Mouse (Mus musculus) embryonic facial prominence, embryonic 11.5 days (tissue): ENCODE results near the gene Kptn. TPM values are rescaled to one million over a fixed set of nuclear protein-coding genes. Genes with fewer than 3 reads are reported as not detected.

ENCODE experiments used
- ATAC-seq: fragments of 200-750 bp; cut with Nextera tagmentation; replicated peaks from 2 replicates; pipeline ENCODE4 v1.8.0; 2017; ENCODE audit warnings: low read depth; ENCODE audit not compliant: insufficient number of reproducible peaks, low FRiP score, low TSS enrichment
- DNase-seq: peaks from one replicate; pipeline ENCODE4 v3.0.0-alpha.2; 2015; ENCODE audit warnings: low spot score
- H3K27ac ChIP-seq: fragments of 300-500 bp; sonication (generic); replicated peaks from 2 replicates; pipeline ENCODE4 v1.5.1; 2014; ENCODE audit warnings: mild to moderate bottlenecking, low read depth, low read length, control low read depth
- H3K27me3 ChIP-seq: fragments of 300-500 bp; sonication (generic); 2 replicates; pipeline ENCODE4 v1.6.1; 2014; ENCODE audit warnings: mild to moderate bottlenecking, low read length, moderate library complexity, mixed read lengths; ENCODE audit not compliant: control insufficient read depth, insufficient read depth
- H3K36me3 ChIP-seq: fragments of 300-500 bp; sonication (generic); replicated peaks from 2 replicates; pipeline ENCODE4 v1.6.1; 2014; ENCODE audit warnings: low read depth, mild to moderate bottlenecking, low read length, moderate library complexity, mixed read lengths; ENCODE audit not compliant: control insufficient read depth, insufficient read depth
- H3K4me1 ChIP-seq: fragments of 300-500 bp; sonication (generic); 2 replicates; pipeline ENCODE4 v1.6.1; 2014; ENCODE audit warnings: low read length, mixed read lengths; ENCODE audit not compliant: control insufficient read depth, insufficient read depth
- H3K4me2 ChIP-seq: fragments of 300-500 bp; sonication (generic); 2 replicates; pipeline ENCODE4 v1.6.1; 2014; ENCODE audit warnings: low read depth, mild to moderate bottlenecking, control low read depth, low read length, moderate library complexity
- H3K4me3 ChIP-seq: fragments of 300-500 bp; sonication (generic); 2 replicates; pipeline ENCODE4 v1.5.1; 2014; ENCODE audit warnings: low read depth, low read length, control low read depth
- H3K9ac ChIP-seq: fragments of 300-500 bp; sonication (generic); replicated peaks from 2 replicates; pipeline ENCODE4 v1.6.1; 2014; ENCODE audit warnings: mild to moderate bottlenecking, control low read depth, low read length
- H3K9me3 ChIP-seq: fragments of 300-500 bp; sonication (generic); replicated peaks from 2 replicates; pipeline ENCODE4 v1.6.1; 2016; ENCODE audit warnings: mild to moderate bottlenecking, low read length, inconsistent platforms, mixed read lengths; ENCODE audit not compliant: control insufficient read depth
- WGBS: fragments of 180-500 bp; shearing (Covaris S2); extraction: QIAGEN DNeasy Blood & Tissue Kit; methylation state at CpG from one replicate; pipeline ENCODE4 v1.1.7; 2014; 5-methylcytosine and 5-hydroxymethylcytosine counted together
- polyA plus RNA-seq: library from polyadenylated mRNA; unstranded; fragments of >200 nt; fragmentation: Nextera tagmentation; extraction: Ambion mirVana; gene quantifications from 2 replicates; pipeline ENCODE4 v1.2.1, GENCODE M21; 2014

Kptn gene
- polyA plus RNA-seq, 1 experiment from 2014 or later: 22.1 TPM

- DNase-seq: no peak
- Histone ChIP-seq H3K9ac (no peak overlapping the region), H3K27ac (no peak overlapping the region), H3K4me1 (peaks cover 6% of the 10 kb centered on the region; the same call in 1 of the 2 replicates), H3K4me2 (no peak overlapping the region), H3K36me3 (no peaks in the 10 kb centered on the region), H3K9me3 (no peaks in the 10 kb centered on the region), H3K27me3 (no peaks in the 10 kb centered on the region), H3K4me3 (no peak overlapping the region)
- no peak for ATAC-seq
- WGBS: 69% methylated on average over 7 of the region's 7 CpGs
Measured at GRCm38 (mm10) chr7:16134951-16135392, 15.3 kb downstream of the Kptn start.

GRCm38 (mm10) chr7:16146489-16147410 is 27.1 kb downstream of the Kptn start:
- Histone ChIP-seq H3K36me3 (no peaks in the 10 kb centered on the region), H3K9ac (no peak overlapping the region), H3K4me3 (no peak overlapping the region), H3K9me3 (no peaks in the 10 kb centered on the region), H3K4me1 (no peaks in the 10 kb centered on the region), H3K27me3 (no peaks in the 10 kb centered on the region), H3K4me2 (no peak overlapping the region), H3K27ac (no peak overlapping the region)
- DNase-seq (no peak), ATAC-seq (no peak)
- WGBS: 27% methylated on average over 27 of the region's 27 CpGs

GRCm38 (mm10) chr7:16147643-16148042 is 27.9 kb downstream of the Kptn start:
- ATAC-seq (no peak), DNase-seq (peak; percentile 83)

GRCm38 (mm10) chr7:16149241-16149640 is 29.5 kb downstream of the Kptn start:
- Histone ChIP-seq H3K9me3 (no peaks in the 10 kb centered on the region), H3K4me3 (no peak overlapping the region), H3K4me2 (no peak overlapping the region), H3K9ac (no peak overlapping the region), H3K36me3 (no peaks in the 10 kb centered on the region), H3K27me3 (no peaks in the 10 kb centered on the region), H3K4me1 (no peaks in the 10 kb centered on the region), H3K27ac (no peak overlapping the region)
- DNase-seq (no peak), ATAC-seq (no peak)
- WGBS: 65% methylated on average over 5 of the region's 5 CpGs

More at GRCm38 (mm10) chr7:16147643-16148042, 27.9 kb downstream of the Kptn start:
- H3K9ac ChIP-seq: no peak overlapping the region
- H3K9me3 ChIP-seq: no peaks in the 10 kb centered on the region
- H3K36me3 ChIP-seq: no peaks in the 10 kb centered on the region
- no peak overlapping the region for H3K4me3 ChIP-seq
- H3K27ac ChIP-seq: no peak overlapping the region
- H3K4me2 ChIP-seq: no peak overlapping the region
- H3K4me1 ChIP-seq: no peaks in the 10 kb centered on the region
- WGBS: 13% methylated on average over 15 of the region's 15 CpGs
- H3K27me3 ChIP-seq: no peaks in the 10 kb centered on the region

- no peaks in the 10 kb centered on the region for H3K36me3 ChIP-seq
- H3K4me2 ChIP-seq: no peak overlapping the region
- 67% methylated on average over 9 of the region's 9 CpGs for WGBS
- H3K9me3 ChIP-seq: no peaks in the 10 kb centered on the region
- H3K9ac ChIP-seq: no peak overlapping the region
- H3K4me1 ChIP-seq: no peaks in the 10 kb centered on the region
- H3K27me3 ChIP-seq: no peaks in the 10 kb centered on the region
- ATAC-seq (no peak), DNase-seq (no peak)
- no peak overlapping the region for H3K27ac ChIP-seq
- H3K4me3 ChIP-seq: no peak overlapping the region
Measured at GRCm38 (mm10) chr7:16150191-16151145, 30.8 kb downstream of the Kptn start.

GRCm38 (mm10) chr7:16153522-16153921 is 33.8 kb downstream of the Kptn start:
- ATAC-seq (peak; percentile 76; the same call in 1 of the 2 replicates), DNase-seq (peak; percentile 74)
- H3K4me2 ChIP-seq: no peak overlapping the region
- peaks cover 5% of the 10 kb centered on the region for H3K27me3 ChIP-seq
- no peaks in the 10 kb centered on the region for H3K4me1 ChIP-seq
- 15% methylated on average over 10 of the region's 10 CpGs for WGBS
- no peak overlapping the region for H3K4me3 ChIP-seq
- H3K9ac ChIP-seq: no peak overlapping the region
- no peak overlapping the region for H3K27ac ChIP-seq
- no peaks in the 10 kb centered on the region for H3K36me3 ChIP-seq
- no peaks in the 10 kb centered on the region for H3K9me3 ChIP-seq

- peaks cover 18% of the 10 kb centered on the region for H3K27me3 ChIP-seq
- WGBS: 75% methylated on average over 9 of the region's 9 CpGs
- no peak overlapping the region for H3K4me3 ChIP-seq
- no peak overlapping the region for H3K9ac ChIP-seq
- DNase-seq (no peak), ATAC-seq (no peak)
- no peaks in the 10 kb centered on the region for H3K36me3 ChIP-seq
- no peaks in the 10 kb centered on the region for H3K9me3 ChIP-seq
- H3K4me1 ChIP-seq: peaks cover 2% of the 10 kb centered on the region; the same call in 1 of the 2 replicates
- H3K4me2 ChIP-seq: no peak overlapping the region
- H3K27ac ChIP-seq: no peak overlapping the region
Measured at GRCm38 (mm10) chr7:16155132-16155872, 35.6 kb downstream of the Kptn start.
